Mouse (Mus musculus) liver, postnatal 0 days (tissue): ENCODE data around the gene Ube2q2. TPM values are rescaled to one million over a fixed set of nuclear protein-coding genes. Genes with fewer than 3 reads are reported as not detected.
A peak's percentile ranks its signal among the peaks of the same experiment; 100 is the strongest.
"Not testable (repeated sequence)": the region's sequence is repeated elsewhere in the genome, so short reads cannot be mapped to it uniquely, and the experiment has no call there.

ENCODE experiments used
- ATAC-seq: fragments of 200-750 bp; cut with Nextera tagmentation; 2 replicates; pipeline ENCODE4 v1.8.0; 2017; ENCODE audit warnings: mild to moderate bottlenecking, moderate library complexity
- DNase-seq: peaks from one replicate; pipeline ENCODE4 v3.0.0-alpha.2; 2016
- H3K27ac ChIP-seq: fragments of 300-500 bp; sonication (generic); 2 replicates; pipeline ENCODE4 v1.5.1; 2014; ENCODE audit warnings: antibody characterized with exemption, moderate library complexity, mild to moderate bottlenecking, low read depth
- H3K27me3 ChIP-seq: fragments of 300-500 bp; sonication (generic); 2 replicates; pipeline ENCODE4 v1.6.1; 2014; ENCODE audit warnings: low read length, control low read depth, mixed read lengths; ENCODE audit not compliant: insufficient read depth
- H3K36me3 ChIP-seq: fragments of 300-500 bp; sonication (generic); replicated peaks from 2 replicates; pipeline ENCODE4 v1.6.1; 2014; ENCODE audit warnings: mild to moderate bottlenecking, control low read depth, low read length, moderate library complexity, mixed read lengths; ENCODE audit not compliant: insufficient read depth
- H3K4me1 ChIP-seq: fragments of 300-500 bp; sonication (generic); 2 replicates; pipeline ENCODE4 v1.6.1; 2014; ENCODE audit warnings: antibody characterized with exemption, mild to moderate bottlenecking, control low read depth; ENCODE audit not compliant: insufficient read depth
- H3K4me2 ChIP-seq: fragments of 300-500 bp; sonication (generic); 2 replicates; pipeline ENCODE4 v1.6.1; 2014; ENCODE audit warnings: low read depth, mild to moderate bottlenecking, low read length, moderate library complexity, mixed read lengths
- H3K4me3 ChIP-seq: fragments of 300-500 bp; sonication (generic); 2 replicates; pipeline ENCODE4 v1.5.1; 2014; ENCODE audit warnings: low read depth, low read length
- H3K9ac ChIP-seq: fragments of 300-500 bp; sonication (generic); replicated peaks from 2 replicates; pipeline ENCODE4 v1.6.1; 2014; ENCODE audit warnings: mild to moderate bottlenecking, moderate library complexity
- H3K9me3 ChIP-seq: fragments of 300-500 bp; sonication (generic); 2 replicates; pipeline ENCODE4 v1.6.1; 2016; ENCODE audit warnings: mild to moderate bottlenecking, control low read depth, low read length, mixed read lengths
- CTCF ChIP-seq: sonication (generic); IDR thresholded peaks from 2 replicates; pipeline ENCODE4 v1.5.1; 2016; ENCODE audit warnings: antibody characterized with exemption, low read depth
- EP300 ChIP-seq: IDR thresholded peaks from 2 replicates; pipeline ENCODE4 v1.6.1; 2016; ENCODE audit warnings: antibody characterized with exemption, low read depth, mild to moderate bottlenecking
- WGBS: fragments of 180-500 bp; shearing (Covaris S2); extraction: QIAGEN DNeasy Blood & Tissue Kit; methylation state at CpG from one replicate; pipeline ENCODE4 v1.1.7; 2014; ENCODE audit not compliant: insufficient replicate concordance; 5-methylcytosine and 5-hydroxymethylcytosine counted together
- polyA plus RNA-seq: library from polyadenylated mRNA; unstranded; fragments of >200 nt; fragmentation: Nextera tagmentation; extraction: Ambion mirVana; gene quantifications from 2 replicates; pipeline ENCODE4 v1.2.1, GENCODE M21; 2015

Gene Ube2q2
- polyA plus RNA-seq, 1 experiment from 2014 or later = 8.3 TPM

DNA sequence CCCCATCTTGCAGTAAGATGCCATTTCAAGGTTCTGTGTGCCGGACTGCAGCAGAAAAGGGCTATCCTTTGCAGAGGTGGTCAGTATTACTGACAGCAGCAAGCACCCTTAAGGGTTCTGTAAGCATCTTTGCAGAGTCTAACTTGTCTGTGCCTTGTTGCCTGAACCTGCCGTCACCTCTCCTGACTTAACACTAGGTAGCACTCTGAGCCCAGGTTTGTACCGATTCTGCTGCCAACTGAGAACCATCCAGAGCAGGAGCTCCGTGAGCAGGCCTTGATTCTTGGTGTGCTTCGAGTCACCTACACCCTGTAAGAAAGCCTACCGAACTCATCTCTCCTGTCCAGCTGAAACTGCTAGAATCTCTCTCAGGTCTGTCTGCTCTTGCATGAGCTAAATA is 82.9 kb downstream of the Ube2q2 start:
- Histone ChIP-seq H3K4me3 (no peak overlapping the region), H3K4me2 (no peak overlapping the region), H3K9me3 (0 out of 2 replicates have a peak, but pooled peaks cover 2% of the 10 kb centered on the region), H3K27me3 (no peaks in the 10 kb centered on the region), H3K27ac (no peak overlapping the region), H3K9ac (no peak overlapping the region), H3K36me3 (peaks cover 3% of the 10 kb centered on the region), H3K4me1 (peaks cover 3% of the 10 kb centered on the region; the same call in 1 of the 2 replicates)
- ATAC-seq (no peak), DNase-seq (no peak)
- peak; percentile 44 for TF ChIP-seq CTCF
- no peak for TF ChIP-seq EP300
- WGBS = 63% methylated on average over 6 of the region's 6 CpGs

DNA sequence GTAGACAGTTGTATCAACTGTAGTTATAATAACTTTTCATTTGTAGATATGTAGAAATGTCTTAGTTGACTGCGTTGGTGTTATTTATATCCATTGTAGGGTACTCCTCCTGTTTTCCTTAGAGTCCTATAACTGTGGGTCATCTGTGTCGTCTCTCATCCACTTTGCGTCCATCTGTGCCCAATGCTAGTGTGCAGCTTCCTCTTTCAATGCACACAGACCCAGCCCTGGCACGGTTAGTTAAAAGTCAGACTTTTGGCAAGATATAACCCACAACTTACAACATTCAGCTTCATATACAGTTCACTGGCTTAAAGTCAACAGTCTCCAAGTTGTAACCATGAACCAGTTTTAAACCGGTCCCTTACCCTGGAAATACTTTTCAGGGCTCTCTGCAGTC is 83.5 kb downstream of the Ube2q2 start:
- ATAC-seq = no peak
- no peaks in the 10 kb centered on the region for H3K27me3 ChIP-seq
- no peak for DNase-seq
- WGBS = 60% methylated on average over 5 of the region's 5 CpGs
- H3K4me3 ChIP-seq = no peak overlapping the region
- H3K4me1 ChIP-seq = peaks cover 3% of the 10 kb centered on the region; the same call in 1 of the 2 replicates
- 0 out of 2 replicates have a peak, but pooled peaks cover 2% of the 10 kb centered on the region for H3K9me3 ChIP-seq
- no peak for TF ChIP-seq CTCF
- TF ChIP-seq EP300 = no peak
- no peak overlapping the region for H3K4me2 ChIP-seq
- peaks cover 3% of the 10 kb centered on the region for H3K36me3 ChIP-seq
- no peak overlapping the region for H3K9ac ChIP-seq
- H3K27ac ChIP-seq = no peak overlapping the region

DNA sequence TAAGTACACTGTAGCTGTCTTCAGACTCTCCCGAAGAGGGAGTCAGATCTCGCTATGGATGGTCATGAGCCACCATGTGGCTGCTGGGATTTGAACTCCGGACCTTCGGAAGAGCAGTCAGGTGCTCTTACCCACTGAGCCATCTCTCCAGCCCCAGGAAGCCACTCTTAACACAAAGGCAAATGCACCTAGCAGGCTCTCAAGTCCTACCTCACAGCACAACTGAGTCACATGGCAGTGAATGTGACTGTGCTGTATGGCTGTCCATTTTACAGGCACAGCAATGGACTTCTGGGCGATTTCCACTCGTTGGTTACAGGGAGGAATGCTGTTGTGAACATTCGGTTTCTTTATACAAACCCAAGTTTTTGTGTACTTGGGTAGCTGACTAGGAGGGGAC is 83.9 kb downstream of the Ube2q2 start:
- ATAC-seq (no peak), DNase-seq (no peak)
- Histone ChIP-seq H3K4me3 (no peak overlapping the region), H3K27me3 (no peaks in the 10 kb centered on the region), H3K4me1 (peaks cover 3% of the 10 kb centered on the region; the same call in 1 of the 2 replicates), H3K27ac (no peak overlapping the region), H3K4me2 (no peak overlapping the region), H3K36me3 (peaks cover 3% of the 10 kb centered on the region), H3K9ac (no peak overlapping the region), H3K9me3 (0 out of 2 replicates have a peak, but pooled peaks cover 2% of the 10 kb centered on the region)
- 84% methylated on average over 7 of the region's 7 CpGs for WGBS
- TF ChIP-seq CTCF (no peak), EP300 (no peak)

DNA sequence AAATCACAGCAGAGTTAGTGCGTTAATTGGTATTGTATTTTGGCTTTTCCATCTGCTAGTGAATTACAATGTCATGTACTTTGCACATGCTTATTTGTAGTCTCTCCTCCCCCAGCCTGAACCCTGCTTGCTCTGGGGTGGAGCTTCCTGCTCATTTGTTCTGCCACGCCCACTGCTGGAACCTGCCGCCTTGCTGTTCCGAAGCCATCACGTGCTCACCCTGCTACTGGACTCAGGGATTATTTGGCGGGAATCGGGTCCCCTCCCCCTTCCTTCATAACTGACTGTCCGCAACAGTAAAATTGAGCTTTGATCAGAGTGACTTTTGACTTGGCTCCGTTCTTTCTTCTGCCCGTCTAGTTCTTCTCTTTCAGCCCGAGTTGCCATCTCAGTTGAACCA is 84.4 kb downstream of the Ube2q2 start:
- 64% methylated on average over 11 of the region's 11 CpGs for WGBS
- H3K4me2 ChIP-seq, ATAC-seq: not testable (repeated sequence)

DNA sequence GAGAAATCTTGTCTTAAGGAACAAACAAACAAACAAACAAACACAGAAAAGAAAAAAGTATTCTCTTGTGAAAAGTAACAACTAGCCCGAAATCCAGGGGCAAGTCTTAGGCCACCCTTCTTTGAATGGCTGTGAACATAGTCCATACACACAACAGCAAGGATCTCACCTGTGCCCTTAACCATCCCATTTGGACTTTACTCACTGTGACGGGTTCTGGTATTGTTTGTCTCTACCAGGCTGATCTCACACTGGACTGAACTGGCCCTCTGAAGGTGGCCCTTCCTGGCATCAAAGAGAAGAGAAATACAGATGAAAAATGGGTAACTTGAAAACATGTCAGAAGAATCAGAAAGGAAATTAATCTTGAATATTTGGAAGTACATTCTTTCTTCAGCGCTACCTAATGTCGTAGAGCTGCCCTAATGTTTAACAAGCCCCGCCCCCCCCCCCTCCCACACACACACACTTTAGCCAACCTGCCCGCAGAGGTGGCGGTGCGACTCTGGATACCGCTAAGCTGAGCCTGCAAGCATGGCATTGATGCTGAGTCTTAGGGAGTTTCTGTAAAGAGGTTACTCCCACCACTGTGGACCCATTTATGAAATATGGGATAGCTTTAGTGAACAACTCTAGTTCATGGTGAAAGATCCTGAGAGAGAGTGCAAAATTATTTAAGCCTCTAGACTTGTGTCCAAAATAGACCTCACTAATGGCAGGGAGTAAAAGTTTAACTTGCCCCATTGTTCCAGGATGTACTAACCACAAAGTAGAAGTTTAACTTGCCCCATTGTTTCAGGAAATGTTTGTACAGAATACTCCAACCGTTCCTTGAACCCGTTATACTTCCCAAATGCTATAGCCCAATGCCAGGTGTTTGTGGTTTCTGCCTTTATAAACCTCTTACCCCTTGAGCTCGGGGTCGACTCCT is 87.8 kb downstream of the Ube2q2 start:
- Histone ChIP-seq H3K9me3 (0 out of 2 replicates have a peak, but pooled peaks cover 2% of the 10 kb centered on the region), H3K4me2 (no peak overlapping the region), H3K9ac (no peak overlapping the region), H3K4me1 (peaks cover 3% of the 10 kb centered on the region; the same call in 1 of the 2 replicates), H3K4me3 (no peak overlapping the region), H3K36me3 (peaks cover 3% of the 10 kb centered on the region), H3K27ac (peak overlapping the region; percentile 29; the same call in 1 of the 2 replicates), H3K27me3 (no peaks in the 10 kb centered on the region)
- 53% methylated on average over 13 of the region's 13 CpGs for WGBS
- TF ChIP-seq EP300 = no peak
- TF ChIP-seq CTCF = no peak
- no peak for DNase-seq
- ATAC-seq = peak; percentile 84

More for the DNA sequence above, 84.4 kb downstream of the Ube2q2 start:
- not testable (repeated sequence) for DNase-seq, H3K9me3 ChIP-seq, H3K4me3 ChIP-seq, H3K27ac ChIP-seq, H3K36me3 ChIP-seq, H3K27me3 ChIP-seq, H3K9ac ChIP-seq, H3K4me1 ChIP-seq

DNA sequence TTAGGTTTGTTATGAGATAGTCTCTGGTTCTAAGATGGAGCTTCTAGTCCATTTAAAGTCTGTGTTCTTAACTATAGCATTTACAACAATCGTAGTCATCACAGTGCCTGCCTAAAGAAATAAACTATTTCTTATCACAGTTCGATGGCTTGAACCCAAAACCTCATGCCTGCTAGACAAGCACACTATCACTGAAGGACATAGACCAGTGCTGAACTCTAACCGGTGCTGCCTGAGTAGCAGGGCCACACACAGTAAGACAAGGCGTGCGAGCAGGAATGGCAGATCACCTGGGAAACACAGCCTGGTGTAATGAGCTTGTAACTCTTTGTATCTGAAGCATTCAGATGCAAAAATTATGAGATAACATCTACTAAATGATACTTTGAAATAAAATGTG is 92.2 kb downstream of the Ube2q2 start:
- WGBS = 72% methylated on average over 5 of the region's 5 CpGs
- no peak overlapping the region for H3K4me2 ChIP-seq
- no peaks in the 10 kb centered on the region for H3K27me3 ChIP-seq
- H3K9me3 ChIP-seq = no peaks in the 10 kb centered on the region
- no peak overlapping the region for H3K9ac ChIP-seq
- no peak for TF ChIP-seq EP300
- no peak for TF ChIP-seq CTCF
- H3K27ac ChIP-seq = no peak overlapping the region
- H3K4me3 ChIP-seq = no peak overlapping the region
- no peak for DNase-seq
- no peak for ATAC-seq
- H3K4me1 ChIP-seq = no peaks in the 10 kb centered on the region; the same call in none of the 2 replicates
- H3K36me3 ChIP-seq = no peaks in the 10 kb centered on the region; the same call in 1 of the 2 replicates
